Mouse (Mus musculus) lung, adult 2 months (tissue): Measurements from ENCODE around the gene Pkn1.

Source experiments
- CTCF ChIP-seq: fragments of 200-500 bp; IDR thresholded peaks from 2 replicates; pipeline ENCODE4 v1.5.1; 2011; ENCODE audit warnings: mild to moderate bottlenecking, low read length, control low read depth; ENCODE audit not compliant: insufficient read depth
- POLR2A ChIP-seq: fragments of 200-500 bp; IDR thresholded peaks from 2 replicates; pipeline ENCODE4 v1.6.1; 2011; ENCODE audit warnings: low read depth, mild to moderate bottlenecking, control low read depth, low read length, borderline replicate concordance; ENCODE audit errors: extremely low read depth

GRCm38 (mm10) chr8:83625676-83626299 is 73.2 kb downstream of the Pkn1 start:
- no peak for TF ChIP-seq CTCF
- no peak for TF ChIP-seq POLR2A
